Mouse (Mus musculus) stomach, postnatal 0 days (tissue): ENCODE measurements around the gene Defb29.

ENCODE experiments used
- CTCF ChIP-seq: IDR thresholded peaks from 2 replicates; pipeline ENCODE4 v1.5.1; 2016; ENCODE audit warnings: antibody characterized with exemption, low read depth, mild to moderate bottlenecking, moderate library complexity
- EP300 ChIP-seq: optimal IDR thresholded peaks from 2 replicates; pipeline ENCODE3; 2016; ENCODE audit warnings: antibody characterized with exemption

GRCm38 (mm10) chr2:152548124-152548523 is 8.2 kb upstream of the Defb29 start:
- TF ChIP-seq CTCF (no peak), EP300 (no peak)
